Mouse (Mus musculus): ENCODE data around the gene Fkbp5. TPM values are rescaled to one million over a fixed set of nuclear protein-coding genes. Genes with fewer than 3 reads are reported as not detected.

The Fkbp5 gene
- polyA plus RNA-seq, 1 experiment from 2014 or later: 16.2 TPM

DNA sequence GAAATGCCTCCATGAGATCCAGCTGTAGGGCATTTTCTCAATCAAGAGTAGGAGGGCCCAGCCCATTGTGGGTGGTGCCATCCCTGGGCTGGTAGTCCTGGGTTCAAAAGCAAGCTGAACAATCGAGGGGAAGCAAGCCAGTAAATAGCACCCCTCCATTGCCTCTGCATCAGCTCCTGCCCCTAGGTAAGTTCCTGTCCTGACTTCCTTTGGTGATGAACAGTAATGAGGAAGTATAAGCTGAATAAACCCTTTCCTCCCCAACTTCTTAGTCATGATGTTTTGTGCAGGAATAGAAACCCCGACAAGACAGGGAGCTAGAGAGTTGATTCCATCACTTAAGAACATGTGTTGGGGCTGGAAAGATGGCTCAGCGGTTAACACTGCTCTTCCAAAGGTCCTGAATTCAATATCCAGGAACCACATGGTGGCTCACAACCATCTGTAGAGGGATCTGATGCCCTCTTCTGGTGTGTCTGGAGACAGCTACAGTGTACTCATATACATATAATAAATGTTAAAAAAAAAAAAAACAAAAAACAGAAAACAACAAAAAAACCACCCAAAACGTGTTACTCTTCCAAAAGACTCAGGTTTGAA, 7.6 kb upstream of the Fkbp5 start:
- WGBS: 70% methylated on average over 4 of the region's 4 CpGs
- H3K4me2 ChIP-seq (ENCODE audit: low read length): no peak overlapping the region
- no peaks in the 10 kb centered on the region for H3K9me3 ChIP-seq (replicated peaks; ENCODE audit: low read length)
- no peak overlapping the region for H3K27ac ChIP-seq
- peaks cover 14% of the 10 kb centered on the region; the same call in 1 of the 2 replicates for H3K4me1 ChIP-seq (replicated peaks; ENCODE audit: insufficient read depth, low read length)
- no peaks in the 10 kb centered on the region for H3K36me3 ChIP-seq (ENCODE audit: insufficient read depth, low read length)
- peak; percentile 40 for TF ChIP-seq CTCF (IDR thresholded peaks at IDR 0.05; ENCODE audit: low read depth)
- ATAC-seq (replicated peaks; ENCODE audit: low FRiP score, low read depth) (no peak), DNase-seq (ENCODE audit: low spot score) (no peak)
- H3K4me3 ChIP-seq (replicated peaks; ENCODE audit: low read depth, low read length): no peak overlapping the region
- H3K27me3 ChIP-seq (ENCODE audit: insufficient read depth, low read length): no peaks in the 10 kb centered on the region
- no peak overlapping the region for H3K9ac ChIP-seq (ENCODE audit: low read depth, low read length)

- no peak for DNase-seq (ENCODE audit: low spot score)
- no peak overlapping the region for H3K4me3 ChIP-seq (replicated peaks; ENCODE audit: low read depth, low read length)
- 0 out of 2 replicates have a peak overlapping the region, but pooled peaks have one; percentile 8 for H3K27ac ChIP-seq
- H3K9me3 ChIP-seq (replicated peaks; ENCODE audit: low read length): no peaks in the 10 kb centered on the region
- ATAC-seq (replicated peaks; ENCODE audit: low FRiP score, low read depth): no peak
- TF ChIP-seq CTCF (IDR thresholded peaks at IDR 0.05; ENCODE audit: low read depth): no peak
- H3K4me1 ChIP-seq (replicated peaks; ENCODE audit: insufficient read depth, low read length): peaks cover 15% of the 10 kb centered on the region
- 84% methylated on average over 23 of the region's 23 CpGs for WGBS
- no peaks in the 10 kb centered on the region for H3K36me3 ChIP-seq (ENCODE audit: insufficient read depth, low read length)
- H3K9ac ChIP-seq (ENCODE audit: low read depth, low read length): no peak overlapping the region
- H3K4me2 ChIP-seq (ENCODE audit: low read length): peak overlapping the region; percentile 96; the same call in 1 of the 2 replicates
- no peaks in the 10 kb centered on the region for H3K27me3 ChIP-seq (ENCODE audit: insufficient read depth, low read length)
Observed at GRCm38 (mm10) chr17:28524009-28524695, 6.8 kb upstream of the Fkbp5 start.

DNA sequence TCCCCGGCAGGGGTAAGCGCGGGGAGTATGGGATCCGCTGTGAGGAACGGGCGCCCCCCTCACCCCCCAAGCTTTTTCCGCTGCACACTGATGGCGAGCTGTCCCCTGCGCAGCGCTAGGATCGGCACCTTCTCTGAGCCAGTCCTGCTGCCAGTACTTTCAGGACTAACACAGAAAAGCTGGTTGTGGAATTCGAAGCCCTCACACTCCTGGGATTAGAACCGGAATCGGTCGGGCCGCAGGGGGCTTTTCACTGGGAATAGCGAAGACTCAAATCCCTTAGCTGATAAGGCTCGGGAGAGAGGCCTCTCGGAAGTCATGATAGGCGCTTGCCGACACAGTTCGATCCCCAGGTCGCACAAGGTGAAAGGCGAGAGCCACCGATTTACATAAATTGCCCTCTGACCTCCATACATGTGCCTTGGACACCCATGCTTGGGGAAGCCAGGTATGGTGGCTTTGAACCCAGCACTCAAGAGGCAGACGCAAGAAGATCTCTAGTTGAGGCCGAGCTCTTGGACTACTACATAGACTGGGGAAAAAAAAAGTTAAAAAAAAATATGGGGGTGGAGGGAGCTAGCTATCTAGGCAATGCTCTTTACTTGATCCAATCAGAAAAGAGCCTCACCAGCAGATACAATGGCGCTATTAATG, 6.2 kb upstream of the Fkbp5 start:
- no peaks in the 10 kb centered on the region for H3K27me3 ChIP-seq (ENCODE audit: insufficient read depth, low read length)
- ATAC-seq (replicated peaks; ENCODE audit: low FRiP score, low read depth): peak; percentile 17
- H3K4me2 ChIP-seq (ENCODE audit: low read length): peak overlapping the region; percentile 96
- H3K36me3 ChIP-seq (ENCODE audit: insufficient read depth, low read length): no peaks in the 10 kb centered on the region
- DNase-seq (ENCODE audit: low spot score): no peak
- TF ChIP-seq CTCF (IDR thresholded peaks at IDR 0.05; ENCODE audit: low read depth): no peak
- H3K9me3 ChIP-seq (replicated peaks; ENCODE audit: low read length): no peaks in the 10 kb centered on the region
- H3K4me3 ChIP-seq (replicated peaks; ENCODE audit: low read depth, low read length): peak overlapping the region; percentile 64
- H3K9ac ChIP-seq (ENCODE audit: low read depth, low read length): peak overlapping the region; percentile 74
- 10% methylated on average over 28 of the region's 28 CpGs for WGBS
- H3K27ac ChIP-seq: peak overlapping the region; percentile 93
- H3K4me1 ChIP-seq (replicated peaks; ENCODE audit: insufficient read depth, low read length): peaks cover 21% of the 10 kb centered on the region

GRCm38 (mm10) chr17:28522623-28523354, 5.5 kb upstream of the Fkbp5 start:
- Histone ChIP-seq H3K9me3 (replicated peaks; ENCODE audit: low read length) (no peaks in the 10 kb centered on the region), H3K36me3 (ENCODE audit: insufficient read depth, low read length) (no peaks in the 10 kb centered on the region), H3K27me3 (ENCODE audit: insufficient read depth, low read length) (no peaks in the 10 kb centered on the region), H3K27ac (peak overlapping the region; percentile 93), H3K4me2 (ENCODE audit: low read length) (peak overlapping the region; percentile 96), H3K9ac (ENCODE audit: low read depth, low read length) (peak overlapping the region; percentile 74), H3K4me1 (replicated peaks; ENCODE audit: insufficient read depth, low read length) (peaks cover 25% of the 10 kb centered on the region), H3K4me3 (replicated peaks; ENCODE audit: low read depth, low read length) (peak overlapping the region; percentile 64)
- DNase-seq (ENCODE audit: low spot score): peak; percentile 96
- no peak for TF ChIP-seq CTCF (IDR thresholded peaks at IDR 0.05; ENCODE audit: low read depth)
- peak; percentile 65 for ATAC-seq (replicated peaks; ENCODE audit: low FRiP score, low read depth)
- under 1% methylated on average over 60 of the region's 66 CpGs for WGBS

DNA sequence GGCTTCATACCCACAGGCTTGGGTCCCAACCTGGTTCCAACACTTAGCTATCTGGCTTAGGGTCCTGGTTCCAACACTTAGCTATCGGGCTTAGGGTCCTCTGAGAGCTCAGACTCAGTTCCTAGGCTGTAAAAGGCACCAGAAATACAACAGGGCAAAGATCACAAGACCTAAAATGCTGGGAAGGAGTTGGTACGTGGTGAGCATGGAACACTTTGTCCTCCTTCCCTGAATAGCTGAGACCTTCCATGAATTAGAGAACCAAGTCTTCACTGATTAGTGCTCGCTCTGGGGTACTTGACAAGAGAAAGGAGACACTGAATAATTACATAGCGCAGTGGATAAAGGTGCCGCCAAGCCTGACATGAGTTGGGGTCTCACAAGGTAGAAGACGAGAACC, 4.6 kb upstream of the Fkbp5 start:
- H3K27ac ChIP-seq: peak overlapping the region; percentile 93
- no peak for DNase-seq (ENCODE audit: low spot score)
- H3K4me2 ChIP-seq (ENCODE audit: low read length): peak overlapping the region; percentile 96
- no peaks in the 10 kb centered on the region for H3K36me3 ChIP-seq (ENCODE audit: insufficient read depth, low read length)
- H3K27me3 ChIP-seq (ENCODE audit: insufficient read depth, low read length): no peaks in the 10 kb centered on the region
- 31% methylated on average over 6 of the region's 6 CpGs for WGBS
- H3K9me3 ChIP-seq (replicated peaks; ENCODE audit: low read length): no peaks in the 10 kb centered on the region
- no peak for ATAC-seq (replicated peaks; ENCODE audit: low FRiP score, low read depth)
- H3K4me1 ChIP-seq (replicated peaks; ENCODE audit: insufficient read depth, low read length): peaks cover 20% of the 10 kb centered on the region
- peak overlapping the region; percentile 64; the same call in 1 of the 2 replicates for H3K4me3 ChIP-seq (replicated peaks; ENCODE audit: low read depth, low read length)
- no peak for TF ChIP-seq CTCF (IDR thresholded peaks at IDR 0.05; ENCODE audit: low read depth)
- H3K9ac ChIP-seq (ENCODE audit: low read depth, low read length): 0 out of 2 replicates have a peak overlapping the region, but pooled peaks have one; percentile 2

Data from kidney, postnatal 0 days (tissue).